Mouse (Mus musculus) cerebral cortex, adult 2 months (tissue): ENCODE results near the gene Tspan14.

Experiments
- WGBS: fragments of 180-500 bp; shearing (Covaris S2); methylation state at CpG from one replicate; pipeline ENCODE4 v1.1.7; 2018; 5-methylcytosine and 5-hydroxymethylcytosine counted together

Tspan14 gene

GRCm38 (mm10) chr14:40918477-40918876 is 48.1 kb downstream of the Tspan14 start:
- 71% methylated on average over 6 of the region's 7 CpGs for WGBS

DNA sequence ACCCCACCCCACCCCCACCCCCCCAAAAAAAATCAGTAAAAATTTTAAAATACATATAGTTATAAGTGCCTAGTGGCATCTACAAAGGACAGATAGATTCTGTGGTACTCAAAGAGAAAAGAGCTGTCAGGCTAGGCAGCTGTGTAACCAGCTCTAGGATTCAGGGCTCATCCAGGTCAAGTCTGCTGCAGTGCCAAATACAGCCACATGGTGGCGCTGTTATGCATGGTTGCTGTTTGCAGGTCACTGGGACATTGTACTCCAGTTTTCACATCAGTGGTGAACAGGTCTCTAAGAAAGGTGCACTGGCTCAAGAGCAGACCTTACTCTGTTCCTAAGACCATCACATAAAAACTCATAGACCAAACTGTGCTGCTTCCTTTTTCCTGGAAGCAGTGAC is 49.0 kb downstream of the Tspan14 start:
- 0% methylated on average over 1 of the region's 1 CpGs for WGBS

- 76% methylated on average over 15 of the region's 15 CpGs for WGBS
Observed at GRCm38 (mm10) chr14:40916667-40917066, 49.9 kb downstream of the Tspan14 start.

GRCm38 (mm10) chr14:40915838-40916237 is 50.8 kb downstream of the Tspan14 start:
- 71% methylated on average over 8 of the region's 8 CpGs for WGBS

DNA sequence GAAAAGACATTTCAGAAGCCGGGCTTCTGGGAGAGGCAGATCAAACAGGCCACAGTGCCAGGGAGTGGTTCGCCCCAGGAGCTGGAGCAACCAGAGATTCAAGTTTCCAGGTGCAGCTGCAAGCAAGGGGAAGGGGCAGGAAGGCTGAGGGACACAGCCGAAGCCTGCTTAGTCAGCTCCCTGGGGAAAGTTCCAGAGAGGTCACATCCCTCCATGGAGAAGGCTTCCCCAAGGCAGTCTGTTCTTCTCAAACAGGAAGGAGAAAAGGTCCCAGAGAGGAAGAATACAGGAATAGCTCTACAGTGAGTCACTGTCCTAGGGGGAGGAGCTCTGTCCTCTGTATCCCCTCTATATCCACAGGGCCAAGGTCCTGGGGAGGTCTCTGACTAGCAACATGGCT is 51.9 kb downstream of the Tspan14 start:
- 53% methylated on average over 3 of the region's 3 CpGs for WGBS

- 81% methylated on average over 6 of the region's 6 CpGs for WGBS
Observed at GRCm38 (mm10) chr14:40913709-40914108, 52.9 kb downstream of the Tspan14 start.

DNA sequence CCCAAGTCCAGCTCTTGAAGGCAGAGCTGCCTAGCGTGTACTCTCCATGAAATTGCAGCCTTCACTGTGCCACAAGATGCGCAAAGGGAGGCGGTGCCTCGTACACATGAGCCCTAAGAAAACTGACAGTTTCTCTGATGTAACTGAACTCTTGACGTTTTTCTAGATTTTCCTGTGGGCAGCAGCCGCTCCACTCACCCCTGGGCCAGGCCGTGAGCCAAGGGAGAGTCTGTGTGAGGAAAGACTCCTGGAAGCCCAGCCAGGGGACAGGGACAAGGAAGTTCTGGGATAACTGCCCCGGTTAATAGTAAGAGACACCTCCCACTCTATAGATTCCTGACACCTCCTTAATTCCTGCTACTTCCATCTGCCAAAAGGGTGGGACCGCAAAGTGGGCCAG is 57.8 kb downstream of the Tspan14 start:
- 80% methylated on average over 9 of the region's 9 CpGs for WGBS

DNA sequence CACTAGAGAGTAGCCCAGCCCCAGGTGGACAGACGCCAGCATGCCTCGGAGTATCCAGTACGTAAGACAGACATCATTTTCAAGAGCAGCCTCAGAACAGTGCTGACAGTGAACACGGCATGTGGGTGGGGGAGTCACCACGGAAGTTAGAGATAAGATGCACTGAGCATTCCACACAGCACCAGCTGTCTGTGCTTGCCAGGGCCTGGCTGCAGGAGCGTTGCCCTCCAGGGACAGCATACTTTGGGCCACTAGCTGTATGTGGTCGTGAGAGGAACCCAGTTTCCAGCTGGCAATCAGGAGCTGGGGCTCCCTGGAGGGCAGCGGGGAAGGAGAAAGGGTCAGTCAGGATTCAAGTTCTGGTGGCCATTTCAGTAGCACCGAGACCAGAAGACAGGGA is 59.8 kb downstream of the Tspan14 start:
- WGBS, result 66% methylated on average over 9 of the region's 9 CpGs

- WGBS, result 82% methylated on average over 8 of the region's 8 CpGs
Observed at GRCm38 (mm10) chr14:40905813-40906212, 60.8 kb downstream of the Tspan14 start.

- 78% methylated on average over 12 of the region's 12 CpGs for WGBS
Observed at GRCm38 (mm10) chr14:40902307-40903055, 64.1 kb downstream of the Tspan14 start.

- 89% methylated on average over 2 of the region's 2 CpGs for WGBS
Observed at GRCm38 (mm10) chr14:40900267-40900666, 66.3 kb downstream of the Tspan14 start.

GRCm38 (mm10) chr14:40897916-40898315 is 68.7 kb downstream of the Tspan14 start:
- WGBS, result 90% methylated on average over 3 of the region's 3 CpGs

- WGBS, result 80% methylated on average over 8 of the region's 8 CpGs
Observed at GRCm38 (mm10) chr14:40895681-40896080, 70.9 kb downstream of the Tspan14 start.

DNA sequence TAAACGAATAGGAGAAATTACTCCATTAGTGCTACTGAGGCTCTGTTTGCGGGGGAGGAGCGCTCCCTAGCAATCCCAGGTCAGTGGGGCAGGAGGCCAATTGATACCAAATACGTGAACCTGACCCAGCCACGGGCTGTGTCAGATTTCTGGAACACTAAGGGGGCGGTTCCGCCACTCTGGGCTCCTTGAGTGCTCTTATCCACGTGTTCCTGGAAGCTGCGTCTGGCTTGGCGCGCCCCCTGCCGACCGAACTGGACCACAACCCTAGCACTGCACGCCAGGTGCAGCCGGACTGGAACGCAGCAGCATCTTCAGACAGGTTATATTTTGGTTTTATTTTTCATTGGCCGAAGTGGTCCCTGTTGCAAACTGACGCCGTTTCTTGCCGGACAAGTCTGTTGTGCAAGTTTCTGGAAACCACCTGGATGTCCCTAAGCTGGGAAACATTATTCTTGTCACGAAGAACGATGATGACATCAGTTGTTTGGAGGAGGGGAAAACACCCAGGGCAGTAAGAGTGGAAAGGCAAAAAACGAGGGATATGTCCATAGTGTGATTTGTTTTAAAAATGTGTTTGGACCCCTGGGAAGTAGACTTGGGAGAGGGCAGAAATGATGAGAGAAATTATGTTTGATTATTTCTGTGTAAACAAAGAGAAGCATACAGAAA is 71.9 kb downstream of the Tspan14 start:
- 8% methylated on average over 23 of the region's 23 CpGs for WGBS

- WGBS, result 73% methylated on average over 8 of the region's 8 CpGs
Observed at GRCm38 (mm10) chr14:40893884-40894283, 72.7 kb downstream of the Tspan14 start.

DNA sequence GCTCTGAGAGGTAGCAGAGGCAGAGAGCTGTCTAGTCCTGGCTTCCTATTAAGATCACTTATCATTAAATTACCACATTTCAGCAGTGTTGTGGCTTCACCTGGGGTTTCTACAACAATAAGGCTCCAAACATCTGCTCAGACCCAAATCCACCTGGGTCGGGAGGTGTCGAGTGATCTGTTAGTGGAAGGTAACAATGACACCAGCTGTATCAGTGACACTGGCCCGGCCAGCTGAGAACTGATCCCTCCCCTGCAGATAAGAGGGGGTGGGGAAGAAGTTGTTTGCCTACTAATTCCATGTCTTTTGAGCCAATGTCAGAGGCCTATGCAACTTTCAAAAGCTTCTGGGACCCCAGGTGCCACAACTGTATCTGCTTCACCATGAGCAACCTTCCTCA is 73.4 kb downstream of the Tspan14 start, which contains the start of gene Sh2d4b:
TSS of gene Sh2d4b (minus strand) at position 71 of the 400 bp plus-strand sequence.
- WGBS, result 87% methylated on average over 3 of the region's 3 CpGs

GRCm38 (mm10) chr14:40892326-40892825 is 74.2 kb downstream of the Tspan14 start:
- 86% methylated on average over 7 of the region's 7 CpGs for WGBS

DNA sequence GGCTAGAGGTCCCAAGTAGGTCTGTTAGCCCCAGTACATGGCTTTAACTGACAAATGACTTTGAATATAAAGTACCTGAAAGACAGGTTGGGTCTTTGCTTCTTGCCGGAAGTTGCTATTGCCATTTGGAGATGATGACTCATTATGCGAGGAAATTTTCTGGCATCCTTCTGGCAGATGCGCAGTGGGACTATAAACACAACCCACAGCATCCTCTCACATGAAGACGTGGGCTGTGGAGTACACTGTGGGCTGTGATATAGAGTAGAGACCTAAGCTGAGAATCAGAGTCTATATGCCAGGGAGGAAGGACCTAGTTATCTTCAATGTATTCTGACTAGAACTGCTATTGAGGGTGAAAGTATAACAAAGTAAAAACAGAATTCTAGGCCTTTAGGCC is 75.1 kb downstream of the Tspan14 start:
- 65% methylated on average over 4 of the region's 4 CpGs for WGBS

DNA sequence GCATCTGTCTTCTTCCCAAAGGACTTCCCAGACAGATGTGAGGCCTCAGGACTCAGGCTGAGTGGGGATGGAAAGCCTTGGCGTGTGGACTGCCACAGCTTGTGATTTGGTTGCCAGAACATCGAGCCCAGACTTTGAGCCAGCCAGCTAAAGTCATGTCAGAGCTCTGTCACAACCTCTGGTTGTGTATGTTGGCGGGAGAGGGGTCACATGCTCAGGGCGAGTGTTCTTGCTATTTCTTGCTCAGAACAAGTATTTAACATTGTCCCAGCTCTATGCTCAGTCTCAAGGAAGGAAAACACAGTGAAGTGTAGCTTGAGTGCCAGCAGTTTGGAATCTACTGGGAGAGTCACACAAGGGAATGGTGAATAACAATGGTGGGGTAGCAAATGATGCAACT is 76.9 kb downstream of the Tspan14 start:
- WGBS, result 77% methylated on average over 4 of the region's 4 CpGs

- WGBS, result 95% methylated on average over 2 of the region's 2 CpGs
Observed at GRCm38 (mm10) chr14:40889181-40889580, 77.4 kb downstream of the Tspan14 start.

- WGBS, result 87% methylated on average over 6 of the region's 6 CpGs
Observed at GRCm38 (mm10) chr14:40886428-40887202, 80.0 kb downstream of the Tspan14 start.

- WGBS, result 50% methylated on average over 1 of the region's 1 CpGs
Observed at GRCm38 (mm10) chr14:40885752-40886151, 80.9 kb downstream of the Tspan14 start.
